Mouse (Mus musculus) limb, embryonic 12.5 days (tissue): Measurements from ENCODE around the gene Defa20. TPM values are rescaled to one million over a fixed set of nuclear protein-coding genes. Genes with fewer than 3 reads are reported as not detected.
"Not testable (repeated sequence)": the region's sequence is repeated elsewhere in the genome, so short reads cannot be mapped to it uniquely, and the experiment has no call there.

Experiments
- ATAC-seq: fragments of 200-750 bp; cut with Nextera tagmentation; 2 replicates; pipeline ENCODE4 v1.8.0; 2017; ENCODE audit warnings: low read depth, moderate TSS enrichment; ENCODE audit not compliant: insufficient number of reproducible peaks, insufficient read depth, low FRiP score, low TSS enrichment
- H3K27ac ChIP-seq: fragments of 300-500 bp; sonication (generic); 2 replicates; pipeline ENCODE4 v1.5.1; 2016; ENCODE audit warnings: mild to moderate bottlenecking, moderate library complexity
- H3K27me3 ChIP-seq: fragments of 300-500 bp; sonication (generic); 2 replicates; pipeline ENCODE4 v1.6.1; 2016; ENCODE audit warnings: mild to moderate bottlenecking, moderate library complexity
- H3K36me3 ChIP-seq: fragments of 300-500 bp; sonication (generic); 2 replicates; pipeline ENCODE4 v1.6.1; 2016; ENCODE audit warnings: mild to moderate bottlenecking, moderate library complexity
- H3K4me1 ChIP-seq: fragments of 300-500 bp; sonication (generic); replicated peaks from 2 replicates; pipeline ENCODE4 v1.6.1; 2016
- H3K4me2 ChIP-seq: fragments of 300-500 bp; sonication (generic); 2 replicates; pipeline ENCODE4 v1.6.1; 2016; ENCODE audit warnings: mild to moderate bottlenecking, moderate library complexity
- H3K4me3 ChIP-seq: fragments of 300-500 bp; sonication (generic); replicated peaks from 2 replicates; pipeline ENCODE4 v1.5.1; 2016; ENCODE audit warnings: mild to moderate bottlenecking
- H3K9ac ChIP-seq: fragments of 300-500 bp; sonication (generic); replicated peaks from 2 replicates; pipeline ENCODE4 v1.6.1; 2016; ENCODE audit warnings: mild to moderate bottlenecking, moderate library complexity
- H3K9me3 ChIP-seq: fragments of 300-500 bp; sonication (generic); 2 replicates; pipeline ENCODE4 v1.6.1; 2016; ENCODE audit warnings: mild to moderate bottlenecking, moderate library complexity
- WGBS: fragments of 180-500 bp; shearing (Covaris S2); methylation state at CpG from one replicate; pipeline ENCODE4 v1.1.7; 2016; 5-methylcytosine and 5-hydroxymethylcytosine counted together
- polyA plus RNA-seq: library from polyadenylated mRNA; unstranded; fragments of >200 nt; fragmentation: Nextera tagmentation; extraction: Ambion mirVana; gene quantifications from 2 replicates; pipeline ENCODE4 v1.2.1, GENCODE M21; 2016

The Defa20 gene
- polyA plus RNA-seq = not detected in 2 replicates

- not testable (repeated sequence) for H3K9me3 ChIP-seq, H3K4me3 ChIP-seq, H3K9ac ChIP-seq, H3K27me3 ChIP-seq, H3K4me2 ChIP-seq, H3K36me3 ChIP-seq, ATAC-seq, H3K4me1 ChIP-seq, H3K27ac ChIP-seq
- no CpG with 5 or more reads among the region's 2 CpGs for WGBS
These were observed at the start of gene Defa20 for GRCm38 (mm10) chr8:21508958-21509357. Gene Defa20 (plus strand): TSS chr8:21509258.

- not testable (repeated sequence) for H3K9me3 ChIP-seq, H3K27ac ChIP-seq, H3K4me3 ChIP-seq, H3K4me2 ChIP-seq, H3K4me1 ChIP-seq, ATAC-seq, H3K36me3 ChIP-seq, H3K27me3 ChIP-seq, H3K9ac ChIP-seq
- WGBS = no CpG with 5 or more reads among the region's 2 CpGs
These were observed 19.7 kb downstream of the Defa20 start, which contains the start of gene Defa32 for GRCm38 (mm10) chr8:21528732-21529131. Gene Defa32 (plus strand): TSS chr8:21529032.

Other genes starting within 250 kb of the Defa20 start
- gene Defa27, start 193.7 kb upstream of the Defa20 start, polyA plus RNA-seq = not detected in 2 replicates
- gene Defa29, start 182.2 kb upstream of the Defa20 start, polyA plus RNA-seq = not detected in 2 replicates
- not detected in 2 replicates for gene Defa2, start 130.7 kb upstream of the Defa20 start, polyA plus RNA-seq
- not detected in 2 replicates for gene Defa33, start 117.4 kb upstream of the Defa20 start, polyA plus RNA-seq
- gene Defa36, start 81.8 kb upstream of the Defa20 start, polyA plus RNA-seq = not detected in 2 replicates
- not detected in 2 replicates for gene Gm7849, start 52.7 kb upstream of the Defa20 start, polyA plus RNA-seq
- not detected in 2 replicates for gene Defa32, start 19.8 kb downstream of the Defa20 start, polyA plus RNA-seq
- not detected in 2 replicates for gene Defa37, start 56.1 kb downstream of the Defa20 start, polyA plus RNA-seq
- not detected in 2 replicates for gene Defa28, start 73.7 kb downstream of the Defa20 start, polyA plus RNA-seq
- gene Gm7861, start 85.2 kb downstream of the Defa20 start, polyA plus RNA-seq = not detected in 2 replicates
- not detected in 2 replicates for gene Defa26, start 108.9 kb downstream of the Defa20 start, polyA plus RNA-seq
- gene Defa17, start 146.5 kb downstream of the Defa20 start, polyA plus RNA-seq = not detected in 2 replicates
- gene Defa34, start 156.5 kb downstream of the Defa20 start, polyA plus RNA-seq = not detected in 2 replicates
- gene AY761184, start 194.4 kb downstream of the Defa20 start, polyA plus RNA-seq = not detected in 2 replicates
- gene Defa24, start 225.2 kb downstream of the Defa20 start, polyA plus RNA-seq = not detected in 2 replicates